Mouse (Mus musculus): ENCODE measurements around the gene Sdha.

Gene Sdha

GRCm38 (mm10) chr13:74349566-74350434, at the start of gene Sdha, which contains the start of gene Ccdc127:
TSS of gene Sdha (minus strand) at chr13:74350280.
TSS of gene Ccdc127 (plus strand) at chr13:74350309.
- DNase-seq (ENCODE audit: low read depth), result peak; percentile 95

DNA sequence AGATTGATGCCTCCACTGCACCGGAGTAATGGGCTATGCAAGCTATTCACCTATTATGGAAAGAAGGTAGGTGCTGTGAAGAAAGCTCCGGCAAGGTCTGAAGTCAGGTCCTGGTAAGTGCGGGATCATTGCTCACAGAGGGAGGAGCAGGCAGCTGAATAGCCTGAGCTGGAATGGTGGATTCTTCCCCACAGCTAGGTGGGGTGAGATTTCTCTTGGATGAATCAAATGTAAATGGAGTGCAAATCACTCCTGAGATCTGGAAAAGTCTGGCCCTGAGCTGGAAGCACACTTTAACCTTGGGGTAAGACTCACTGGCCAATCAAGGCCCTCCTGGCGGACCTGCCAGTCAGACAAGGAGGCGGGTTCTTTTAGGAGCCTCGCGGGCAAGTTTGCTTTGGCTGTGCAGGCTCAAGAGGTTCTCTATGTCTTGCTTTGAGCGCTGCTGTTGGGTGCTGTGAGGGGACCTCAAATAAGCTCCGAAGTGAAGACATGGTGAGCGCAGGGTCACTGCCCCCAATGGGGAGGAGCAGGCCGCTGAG, 49.3 kb upstream of the Sdha start, which contains the start of gene Ftl1-ps1:
Ftl1-ps1 (plus strand) TSS at position 397 of the 542 bp plus-strand sequence.
- DNase-seq (ENCODE audit: low read depth), result no peak

DNA sequence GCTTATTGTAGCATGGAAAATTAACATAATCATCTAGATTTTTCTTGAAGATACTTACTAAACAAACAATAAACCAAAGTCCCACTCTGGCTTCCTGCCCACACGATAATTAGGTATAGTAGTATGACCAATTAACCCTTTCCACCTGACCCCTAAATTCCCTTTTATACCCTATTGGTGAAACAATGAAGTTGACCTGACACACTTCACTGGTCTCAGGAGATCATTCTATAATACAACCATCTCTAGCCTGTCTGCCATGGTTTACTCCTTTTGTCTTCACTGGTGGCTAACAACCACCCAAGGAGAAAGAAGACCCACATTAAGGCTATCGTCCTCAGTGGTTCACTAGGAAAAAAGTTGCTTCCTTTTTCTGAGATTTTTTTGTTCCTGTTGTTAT, 41.1 kb upstream of the Sdha start:
- no peak for DNase-seq (ENCODE audit: low read depth)

GRCm38 (mm10) chr13:74390371-74390990, 40.4 kb upstream of the Sdha start, which contains the start of gene Zfp72:
TSS of gene Zfp72 (minus strand) at chr13:74390836.
- DNase-seq (ENCODE audit: low read depth), result peak; percentile 38

DNA sequence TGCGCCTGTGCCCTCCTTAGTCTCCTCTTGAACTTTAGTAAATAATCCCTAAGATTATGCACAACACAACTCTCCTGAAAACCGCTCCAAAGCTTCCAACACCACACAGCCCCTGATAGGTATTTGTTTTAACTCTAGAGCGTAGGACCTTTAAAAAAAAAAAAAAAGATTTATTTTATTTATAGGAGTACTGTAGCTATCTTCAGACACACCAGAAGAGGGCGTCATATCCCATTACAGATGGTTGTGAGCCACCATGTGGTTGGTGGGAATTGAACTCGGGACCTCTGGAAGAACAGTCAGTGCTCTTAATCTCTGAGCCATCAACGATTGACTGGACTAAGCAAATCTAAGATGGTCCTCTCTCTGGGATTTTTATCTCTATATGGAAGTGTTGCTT, 39.6 kb upstream of the Sdha start:
- DNase-seq (ENCODE audit: low read depth), result no peak

- no peak for DNase-seq (ENCODE audit: low read depth)
Observed at GRCm38 (mm10) chr13:74382289-74382688, 32.2 kb upstream of the Sdha start.

DNA sequence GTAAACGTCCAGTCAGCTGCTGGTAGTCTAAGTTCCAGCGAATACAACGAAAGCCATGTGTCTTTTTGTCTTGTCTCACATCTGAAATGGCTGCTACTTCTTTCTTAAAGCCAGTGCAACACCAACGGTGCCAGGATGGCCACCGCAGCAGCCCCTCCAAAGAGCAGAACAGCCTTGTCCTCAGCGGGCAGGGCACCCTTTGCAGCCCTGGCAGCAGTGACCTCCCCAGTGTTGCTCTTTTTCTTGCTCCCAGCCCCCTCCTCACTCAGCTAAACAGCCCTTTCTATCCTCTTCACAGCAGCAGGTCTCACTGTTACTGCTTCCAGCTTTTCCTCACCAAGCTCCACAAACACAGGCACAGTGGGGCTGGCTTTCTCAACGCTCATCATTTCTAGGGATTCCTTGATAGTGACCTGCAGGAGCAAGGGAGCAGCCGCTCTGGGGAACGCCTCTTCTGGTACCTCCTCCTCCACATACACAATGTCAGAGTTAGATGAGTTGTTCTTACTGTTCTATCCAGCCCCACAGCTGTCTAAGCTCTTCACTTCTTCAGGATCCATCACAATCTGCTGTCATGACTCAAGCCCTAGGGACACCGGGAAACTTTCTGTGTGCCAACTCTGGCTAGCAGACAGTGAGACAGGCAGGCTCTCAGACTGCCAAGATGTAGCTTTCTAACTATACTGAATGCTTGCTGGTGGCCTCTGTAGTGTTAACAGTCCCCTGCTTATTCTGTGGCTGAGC, 31.6 kb upstream of the Sdha start:
- DNase-seq (ENCODE audit: low read depth), result no peak

DNA sequence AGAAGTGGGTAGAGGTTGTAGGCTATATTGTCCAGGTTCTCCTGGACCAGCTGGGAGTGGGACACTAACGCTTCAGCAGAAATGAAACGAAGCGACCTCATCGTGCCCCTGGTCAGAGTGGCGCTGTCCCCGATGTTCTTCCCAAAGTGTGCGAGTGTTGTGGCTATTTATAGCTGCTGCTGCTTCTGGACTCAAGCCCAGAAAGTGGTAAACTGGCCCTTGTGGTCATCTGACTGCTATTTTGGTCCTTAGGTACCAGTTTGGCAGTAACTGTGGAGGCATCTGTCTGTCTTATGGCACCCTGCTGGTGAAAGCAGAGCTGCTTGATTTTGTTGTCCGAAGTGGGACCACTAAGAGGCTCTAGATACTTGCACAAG, 13.8 kb upstream of the Sdha start, which contains the start of gene Lrrc14b:
Lrrc14b (minus strand) TSS at position 147 of the 377 bp plus-strand sequence.
- no peak for DNase-seq (ENCODE audit: low read depth)

DNA sequence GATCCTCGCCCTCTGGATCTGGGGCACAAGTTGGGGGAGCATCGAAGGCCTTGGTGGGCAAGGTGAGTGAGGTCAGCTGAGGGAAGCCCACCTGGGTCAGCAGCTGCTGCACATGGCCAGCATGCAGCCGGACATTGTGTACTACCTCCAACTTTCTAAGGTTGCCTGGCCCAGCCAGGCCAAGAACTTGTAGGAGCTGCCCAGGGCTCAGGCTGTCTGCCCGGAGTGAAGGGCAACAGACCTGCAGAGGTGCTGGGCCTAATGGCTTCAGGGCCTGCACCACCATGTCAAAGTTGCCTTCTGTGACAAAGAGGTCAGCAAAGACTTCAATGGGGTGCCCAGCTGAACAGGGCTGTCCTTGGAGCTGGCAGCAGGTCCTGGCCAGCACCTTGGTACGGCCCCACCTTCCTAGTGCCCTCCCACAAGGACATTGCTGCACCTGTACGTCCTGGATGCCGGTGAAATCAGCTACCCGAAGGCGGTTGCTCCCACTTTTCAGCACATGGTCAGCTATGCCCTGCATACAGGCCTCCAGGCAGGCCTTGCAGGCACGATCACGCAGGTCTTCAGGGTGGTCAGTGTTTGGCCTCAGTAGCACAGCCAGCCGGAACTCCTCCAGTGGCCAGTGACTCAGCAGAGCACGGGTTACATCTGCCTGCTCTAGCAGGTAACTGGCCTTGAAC, 13.2 kb upstream of the Sdha start:
- DNase-seq (ENCODE audit: low read depth), result no peak

- DNase-seq (ENCODE audit: low read depth), result no peak
Observed at GRCm38 (mm10) chr13:74362218-74362617, 12.1 kb upstream of the Sdha start.

DNA sequence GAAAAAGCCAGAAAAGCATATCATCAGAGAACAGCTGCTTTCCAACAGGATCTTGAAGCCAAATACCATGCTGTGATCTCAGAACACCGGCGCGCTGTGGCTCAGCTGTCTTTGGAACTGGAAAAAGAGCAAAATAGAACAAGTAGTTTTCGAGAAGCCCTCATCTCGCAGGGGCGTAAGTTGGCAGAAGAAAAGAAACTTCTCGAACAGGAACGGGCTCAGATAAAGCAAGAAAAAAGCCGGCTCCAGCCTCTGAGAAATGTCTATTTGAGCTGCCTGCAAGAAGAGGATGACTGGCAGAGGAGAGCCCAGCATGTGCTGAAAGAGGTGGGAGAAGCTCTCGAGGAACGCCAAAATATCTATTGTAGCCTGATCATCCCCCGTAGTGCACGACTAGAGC, 6.4 kb upstream of the Sdha start:
- DNase-seq (ENCODE audit: low read depth), result no peak

GRCm38 (mm10) chr13:74350435-74350906, 391 bp upstream of the Sdha start:
- DNase-seq (ENCODE audit: low read depth), result no peak

DNA sequence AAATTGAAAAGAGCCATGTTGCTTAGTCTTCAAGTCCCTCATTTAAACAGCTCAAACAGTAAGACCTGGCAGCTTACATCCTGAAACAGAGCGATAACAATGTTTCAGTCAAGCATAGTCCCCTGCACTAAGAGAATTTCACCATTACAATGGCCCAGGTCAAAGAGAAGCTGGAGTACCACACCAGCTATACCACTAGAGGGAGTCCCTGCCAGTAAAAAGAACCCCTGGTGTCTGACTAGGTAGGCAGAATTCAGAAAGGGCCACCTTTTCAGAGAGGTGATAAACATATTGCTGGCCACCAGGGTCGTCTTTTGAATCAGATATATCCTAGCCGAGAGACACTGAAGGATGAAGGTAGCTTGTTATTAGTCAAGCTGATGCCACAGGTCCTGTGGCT, 9.0 kb downstream of the Sdha start:
- no peak for DNase-seq (ENCODE audit: low read depth)

DNA sequence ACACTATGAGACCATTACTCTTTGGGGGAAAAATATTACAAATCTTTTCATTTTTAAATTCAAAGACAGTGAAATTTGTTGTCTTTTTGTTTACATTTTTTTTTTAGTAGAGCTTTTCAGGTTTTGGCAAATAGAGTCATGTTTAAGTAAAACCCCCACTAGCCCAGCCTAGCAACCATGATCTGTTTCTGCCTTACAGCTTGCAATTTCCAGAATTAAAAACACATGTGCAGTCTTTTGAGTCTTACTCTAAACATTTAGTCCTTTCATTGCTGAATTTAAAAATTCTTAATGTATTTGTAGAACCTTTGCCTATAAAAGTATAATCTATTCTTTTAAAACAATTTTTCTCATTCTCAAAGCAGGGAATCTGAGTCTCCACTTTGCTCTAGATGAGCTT, 20.8 kb downstream of the Sdha start:
- DNase-seq (ENCODE audit: low read depth), result no peak

DNA sequence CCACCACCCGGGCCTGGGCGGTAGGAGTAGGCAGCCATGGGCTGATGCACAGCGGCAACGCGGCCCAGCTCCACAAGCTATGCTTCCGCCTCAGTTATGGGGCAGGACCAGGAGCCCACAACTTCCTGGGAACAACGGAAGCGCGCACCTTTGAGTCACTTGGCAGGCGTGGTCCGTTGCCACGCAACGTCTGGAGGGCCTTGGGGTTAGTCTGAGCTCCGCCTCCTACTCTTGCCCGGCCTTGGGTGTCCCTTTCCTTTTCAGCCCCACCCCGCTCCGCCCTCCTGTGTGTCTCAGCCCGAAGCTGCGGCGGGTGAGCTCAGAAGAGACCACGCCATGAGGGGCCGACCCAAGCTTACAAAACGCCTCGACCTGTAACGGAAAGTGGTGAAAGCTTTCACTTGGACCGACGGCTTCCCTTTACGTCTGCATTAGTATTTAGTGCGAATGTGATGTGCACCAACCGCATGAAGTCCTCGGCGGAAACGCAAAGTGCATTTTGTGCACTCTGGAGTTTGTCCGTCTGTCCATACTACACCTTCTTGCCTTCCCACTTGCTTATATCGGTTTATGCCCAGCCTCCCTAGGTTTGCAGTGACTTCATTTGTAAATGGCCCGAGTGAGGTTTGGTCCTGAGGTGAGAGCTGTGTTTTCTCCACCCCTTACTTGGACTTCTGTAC, 32.8 kb downstream of the Sdha start, which contains the start of gene Pdcd6:
Pdcd6 (minus strand) TSS at position 411 of the 680 bp plus-strand sequence.
- DNase-seq (ENCODE audit: low read depth), result peak; percentile 98

GRCm38 (mm10) chr13:74316789-74317169, 33.3 kb downstream of the Sdha start:
- DNase-seq (ENCODE audit: low read depth), result no peak

- no peak for DNase-seq (ENCODE audit: low read depth)
Observed at GRCm38 (mm10) chr13:74316386-74316785, 33.7 kb downstream of the Sdha start.

DNA sequence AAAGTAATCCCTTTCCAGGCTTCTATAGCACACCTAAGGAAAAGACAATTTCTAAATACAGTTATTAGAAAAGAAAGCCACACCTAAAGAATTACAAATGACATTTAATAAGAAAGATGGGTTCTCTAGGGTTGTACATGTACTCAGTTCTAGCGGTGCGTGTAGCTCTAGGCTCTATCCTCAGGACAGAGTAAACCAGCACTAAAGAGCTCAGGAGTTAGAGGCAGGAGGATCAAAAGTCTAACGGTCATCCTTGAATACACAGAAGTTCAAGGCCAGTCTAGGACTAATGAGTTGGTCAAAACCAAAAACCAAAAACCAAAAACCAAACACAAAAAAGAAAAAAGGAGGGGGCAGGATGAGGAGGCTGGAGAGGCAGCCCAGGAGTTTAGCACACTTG, 35.5 kb downstream of the Sdha start:
- no peak for DNase-seq (ENCODE audit: low read depth)

- DNase-seq (ENCODE audit: low read depth), result no peak
Observed at GRCm38 (mm10) chr13:74305780-74306179, 44.3 kb downstream of the Sdha start.

GRCm38 (mm10) chr13:74305380-74305779, 44.7 kb downstream of the Sdha start:
- no peak for DNase-seq (ENCODE audit: low read depth)
